Mouse (Mus musculus) cerebellum, adult 2 months (tissue): Measurements from ENCODE around the gene Nt5c. TPM values are rescaled to one million over a fixed set of nuclear protein-coding genes. Genes with fewer than 3 reads are reported as not detected.

ENCODE experiments used
- DNase-seq, 2 experiments: peaks; one replicate each; pipeline ENCODE4 v3.0.0; 2021
- H3K27ac ChIP-seq: fragments of 200-500 bp; 2 replicates; pipeline ENCODE4 v1.5.1; 2012; ENCODE audit warnings: low read length, control low read depth, inconsistent platforms; ENCODE audit not compliant: insufficient read depth
- H3K27me3 ChIP-seq: fragments of 200-500 bp; 2 replicates; pipeline ENCODE4 v1.6.1; 2012; ENCODE audit warnings: inconsistent platforms, mild to moderate bottlenecking, low read length, moderate library complexity; ENCODE audit not compliant: control insufficient read depth, insufficient read depth
- H3K4me1 ChIP-seq: fragments of 200-500 bp; 2 replicates; pipeline ENCODE4 v1.6.1; 2011; ENCODE audit warnings: low read length; ENCODE audit not compliant: control insufficient read depth, insufficient read depth
- H3K4me3 ChIP-seq: fragments of 200-500 bp; replicated peaks from 2 replicates; pipeline ENCODE3; 2011; ENCODE audit warnings: mild to moderate bottlenecking, low read depth, low read length, control low read depth; ENCODE audit not compliant: insufficient read depth
- CTCF ChIP-seq: fragments of 200-500 bp; IDR thresholded peaks from 2 replicates; pipeline ENCODE4 v1.5.1; 2011; ENCODE audit warnings: low read depth, mild to moderate bottlenecking, control low read depth, low read length, moderate library complexity, borderline replicate concordance; ENCODE audit not compliant: insufficient read depth
- POLR2A ChIP-seq: fragments of 200-500 bp; IDR thresholded peaks from 2 replicates; pipeline ENCODE4 v1.6.1; 2011; ENCODE audit warnings: low read length, control low read depth, borderline replicate concordance; ENCODE audit not compliant: insufficient read depth
- WGBS: fragments of 180-500 bp; shearing (Covaris S2); methylation state at CpG from one replicate; pipeline ENCODE4 v1.1.7; 2018; 5-methylcytosine and 5-hydroxymethylcytosine counted together
- polyA plus RNA-seq: library from polyadenylated mRNA; depleted of rRNA; stranded (reverse); fragments of >200 nt; gene quantifications from 2 replicates; pipeline ENCODE4 v1.2.3, GENCODE M21; 2012; rRNA removed

The Nt5c gene
- polyA plus RNA-seq, 1 experiment: 102 TPM

DNA sequence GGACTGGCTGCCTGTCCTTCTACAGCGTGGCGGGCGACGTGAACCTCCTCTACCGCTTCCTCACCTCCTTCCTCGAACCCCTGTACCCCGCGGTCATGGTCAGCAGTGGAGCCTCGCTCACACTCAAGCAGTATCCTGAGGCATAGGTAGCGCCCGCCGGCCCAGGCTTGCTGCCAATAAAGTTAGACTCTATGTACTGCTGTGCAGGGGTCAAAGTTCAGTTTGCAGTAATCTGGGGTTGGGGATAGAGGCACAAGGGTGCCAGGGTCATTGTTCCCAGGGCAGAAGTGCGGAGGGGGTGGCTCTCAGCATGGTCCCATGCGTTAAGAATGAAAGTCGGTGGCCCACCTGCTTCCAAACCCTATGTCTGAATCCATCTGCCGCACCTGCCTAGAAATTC lies 43.6 kb downstream of the Nt5c start:
- Histone ChIP-seq H3K4me1 (no peaks in the 10 kb centered on the region), H3K4me3 (no peak overlapping the region), H3K27me3 (no peaks in the 10 kb centered on the region), H3K27ac (no peak overlapping the region)
- WGBS: 82% methylated on average over 16 of the region's 16 CpGs
- no peak for TF ChIP-seq CTCF
- TF ChIP-seq POLR2A: no peak
- no peak for DNase-seq

- DNase-seq: no peak
- H3K4me3 ChIP-seq: no peak overlapping the region
- H3K27me3 ChIP-seq: no peaks in the 10 kb centered on the region
- TF ChIP-seq CTCF (no peak), POLR2A (no peak)
- 92% methylated on average over 11 of the region's 11 CpGs for WGBS
- no peak overlapping the region for H3K27ac ChIP-seq
- H3K4me1 ChIP-seq: no peaks in the 10 kb centered on the region
Observed at GRCm38 (mm10) chr11:115447321-115447885, 44.3 kb downstream of the Nt5c start.

- no peak for DNase-seq
- no peak overlapping the region for H3K4me3 ChIP-seq
- no peaks in the 10 kb centered on the region for H3K27me3 ChIP-seq
- no peak overlapping the region for H3K27ac ChIP-seq
- no peaks in the 10 kb centered on the region for H3K4me1 ChIP-seq
- no peak for TF ChIP-seq CTCF
- TF ChIP-seq POLR2A: no peak
- 51% methylated on average over 3 of the region's 3 CpGs for WGBS
Observed at GRCm38 (mm10) chr11:115446906-115447305, 44.8 kb downstream of the Nt5c start.

GRCm38 (mm10) chr11:115441417-115441816 lies 50.2 kb downstream of the Nt5c start:
- WGBS: 54% methylated on average over 15 of the region's 15 CpGs
- DNase-seq: no peak

More at GRCm38 (mm10) chr11:115441417-115441816, 50.2 kb downstream of the Nt5c start:
- H3K4me1 ChIP-seq: peaks cover 7% of the 10 kb centered on the region; the same call in 1 of the 2 replicates
- TF ChIP-seq POLR2A: no peak
- TF ChIP-seq CTCF: no peak
- H3K4me3 ChIP-seq: no peak overlapping the region
- H3K27ac ChIP-seq: no peak overlapping the region
- no peaks in the 10 kb centered on the region for H3K27me3 ChIP-seq

Other genes with a start within 250 kb of the Nt5c start
- 249 and 283 TPM in 2 replicates for gene Grin2c, start 224.6 kb downstream of the Nt5c start, polyA plus RNA-seq
- gene Fdxr, start 214.8 kb downstream of the Nt5c start, polyA plus RNA-seq: 53.5 and 56.8 TPM in 2 replicates
- gene Fads6, start 194.2 kb downstream of the Nt5c start, polyA plus RNA-seq: 57.3 and 63.7 TPM in 2 replicates
- gene Otop2, start 184.7 kb downstream of the Nt5c start, polyA plus RNA-seq: 0.65 and 0.97 TPM in 2 replicates
- 1.4 TPM in 2 replicates for gene Ush1g, start 169.8 kb downstream of the Nt5c start, polyA plus RNA-seq
- 0.11 and 0.13 TPM in 2 replicates for gene Otop3, start 157.1 kb downstream of the Nt5c start, polyA plus RNA-seq
- 105 and 106 TPM in 2 replicates for gene Hid1, start 124.1 kb downstream of the Nt5c start, polyA plus RNA-seq
- 53.7 and 54.3 TPM in 2 replicates for gene Cdr2l, start 109.9 kb downstream of the Nt5c start, polyA plus RNA-seq
- gene Mrpl58, start 88.1 kb downstream of the Nt5c start, polyA plus RNA-seq: 157 and 164 TPM in 2 replicates
- gene Atp5h, start 71.9 kb downstream of the Nt5c start, polyA plus RNA-seq: 899 and 972 TPM in 2 replicates
- 93.6 and 98.0 TPM in 2 replicates for gene Kctd2, start 71.7 kb downstream of the Nt5c start, polyA plus RNA-seq
- 0.15 and 0.25 TPM in 2 replicates for gene Trim80, start 51.3 kb downstream of the Nt5c start, polyA plus RNA-seq
- 0.08 and 0.25 TPM in 2 replicates for gene Slc16a5, start 29.4 kb downstream of the Nt5c start, polyA plus RNA-seq
- gene Armc7, start 16.2 kb downstream of the Nt5c start, polyA plus RNA-seq: 7.3 and 8.5 TPM in 2 replicates
- 75.1 and 77.2 TPM in 2 replicates for gene Jpt1, start 22.5 kb upstream of the Nt5c start, polyA plus RNA-seq
- 260 and 273 TPM in 2 replicates for gene Sumo2, start 44.4 kb upstream of the Nt5c start, polyA plus RNA-seq
- 93.2 and 104 TPM in 2 replicates for gene Nup85, start 72.6 kb upstream of the Nt5c start, polyA plus RNA-seq
- 55.9 and 57.5 TPM in 2 replicates for gene Mrps7, start 112.1 kb upstream of the Nt5c start, polyA plus RNA-seq
- gene Gga3, start 112.2 kb upstream of the Nt5c start, polyA plus RNA-seq: 64.2 and 68.0 TPM in 2 replicates
- 86.9 and 97.3 TPM in 2 replicates for gene Mif4gd, start 121.1 kb upstream of the Nt5c start, polyA plus RNA-seq
- 115 and 123 TPM in 2 replicates for gene Slc25a19, start 136.4 kb upstream of the Nt5c start, polyA plus RNA-seq
- gene Grb2, start 216.7 kb upstream of the Nt5c start, polyA plus RNA-seq: 132 and 149 TPM in 2 replicates